Mouse (Mus musculus) myocyte (in vitro differentiated cells): ENCODE data around the gene Faiml.

Experiments
- E2F4 ChIP-seq: IDR thresholded peaks from one replicate; pipeline ENCODE4 v1.6.1; 2011; ENCODE audit warnings: mild to moderate bottlenecking, control low read depth, moderate library complexity; ENCODE audit not compliant: insufficient read depth
- MYOD1 ChIP-seq, 3 experiments: IDR thresholded peaks; one replicate each; pipeline ENCODE4 v1.6.1; 2011; ENCODE audit warnings: control low read depth in 2 of 3, low read depth in 2 of 3, mild to moderate bottlenecking in 2 of 3, moderate library complexity in 1 of 3; ENCODE audit not compliant: insufficient read length in 2 of 3, control insufficient read depth in 1 of 3
- POLR2A ChIP-seq: IDR thresholded peaks from one replicate; pipeline ENCODE4 v1.6.1; 2011; ENCODE audit warnings: low read depth, mild to moderate bottlenecking, control low read depth, moderate library complexity; ENCODE audit not compliant: insufficient read length
- TCF12 ChIP-seq: IDR thresholded peaks from one replicate; pipeline ENCODE4 v1.6.1; 2011; ENCODE audit warnings: mild to moderate bottlenecking, control low read depth; ENCODE audit not compliant: poor library complexity, insufficient read depth, severe bottlenecking

DNA sequence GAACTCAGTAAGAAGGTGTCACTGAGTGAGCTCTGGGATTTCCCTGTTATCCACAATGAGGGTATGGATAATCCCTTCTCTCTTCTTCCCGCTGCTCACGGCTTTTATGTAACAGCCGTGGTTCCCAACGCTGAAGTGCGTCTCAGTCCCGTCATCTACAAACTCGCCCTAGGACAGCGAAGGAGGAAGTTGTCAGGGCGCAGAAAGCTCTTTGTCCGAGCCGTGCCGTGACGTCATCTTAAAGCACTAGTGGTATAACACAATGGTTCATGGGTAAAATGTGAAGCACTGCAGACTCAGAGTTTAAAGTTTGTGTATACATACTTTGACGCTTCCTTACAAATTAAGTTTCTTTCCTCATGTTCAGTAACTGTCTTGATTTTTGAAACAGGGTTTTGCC lies 7.6 kb downstream of the Faiml start:
- TF ChIP-seq MYOD1 (IDR thresholded peaks at IDR 0.05; ENCODE audit: control insufficient read depth in 1 of 3, insufficient read length in 2 of 3, low read depth in 2 of 3) (no peak), POLR2A (no peak), E2F4 (no peak), TCF12 (no peak)
